Mouse (Mus musculus) ovary, adult 10 weeks (tissue): ENCODE data around the gene Ccl21b. TPM values are rescaled to one million over a fixed set of nuclear protein-coding genes. Genes with fewer than 3 reads are reported as not detected.

ENCODE experiments used
- polyA plus RNA-seq: library from polyadenylated mRNA; stranded (reverse); fragments of 350-450 nt; fragmentation: Illumina TruSeq; extraction: RNeasy Lipid Tissue Mini Kit (QIAGEN cat#74804); gene quantifications from one replicate; pipeline ENCODE4 v1.2.3, GENCODE M21; 2014

Ccl21b gene
- 6.1 TPM for polyA plus RNA-seq

GRCm38 (mm10) chr4:42255467-42255866 lies at the start of gene Ccl21b:
TSS of gene Ccl21b (plus strand) at chr4:42255767.

GRCm38 (mm10) chr4:42240339-42240738 lies 15.2 kb upstream of the Ccl21b start, which contains the start of gene Gm10600:
TSS of gene Gm10600 (plus strand) at chr4:42240639.

DNA sequence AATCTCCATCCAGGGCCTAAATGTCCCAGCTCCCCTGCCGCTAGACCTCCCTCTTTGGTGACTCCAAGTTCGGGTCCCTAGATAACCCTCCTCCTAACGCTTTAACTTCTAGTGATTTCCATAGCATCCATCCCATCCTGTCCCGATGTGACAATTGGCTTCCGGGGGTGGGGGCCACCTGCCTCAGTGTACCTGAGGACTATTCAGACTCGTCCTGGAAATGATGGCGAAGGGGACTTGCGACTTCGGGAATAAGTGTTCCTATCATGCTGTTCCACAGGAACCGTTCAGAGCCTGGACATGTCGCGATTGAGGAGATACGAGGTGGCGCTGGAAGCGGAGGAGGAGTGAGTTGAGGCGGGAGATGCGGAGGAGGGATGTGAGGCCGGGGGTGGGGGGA lies 38.4 kb downstream of the Ccl21b start, which contains the start of gene Gm21953:
Gm21953 (plus strand) TSS at position 301 of the 400 bp plus-strand sequence.

Other genes with a start within 250 kb of the Ccl21b start
- gene Gm21093, start 221.0 kb upstream of the Ccl21b start, polyA plus RNA-seq, result not detected
- not detected for gene Gm3893, start 164.6 kb upstream of the Ccl21b start, polyA plus RNA-seq
- 1.3 TPM for gene Gm13304, start 140.9 kb upstream of the Ccl21b start, polyA plus RNA-seq
- not detected for gene Gm13306, start 102.3 kb upstream of the Ccl21b start, polyA plus RNA-seq
- gene Gm13305, start 87.2 kb upstream of the Ccl21b start, polyA plus RNA-seq, result not detected
- gene Gm10600, start 15.1 kb upstream of the Ccl21b start, polyA plus RNA-seq, result 1.3 TPM
- not detected for gene Gm21953, start 38.5 kb downstream of the Ccl21b start, polyA plus RNA-seq
- gene Fam205a3, start 62.6 kb downstream of the Ccl21b start, polyA plus RNA-seq, result not detected
- not detected for gene Gm21586, start 183.6 kb downstream of the Ccl21b start, polyA plus RNA-seq
- gene Gm2163, start 211.0 kb downstream of the Ccl21b start, polyA plus RNA-seq, result 0.20 TPM